Mouse (Mus musculus) CD4-positive naive resting alpha-beta T cell, adult 76 days (primary cell): ENCODE measurements around the gene Crot. TPM values are rescaled to one million over a fixed set of nuclear protein-coding genes. Genes with fewer than 3 reads are reported as not detected.

ENCODE experiments used
- total RNA-seq: library from RNA; stranded (reverse); gene quantifications from one replicate; pipeline ENCODE4 v1.2.4, GENCODE M21; 2023

The Crot gene
- total RNA-seq: 20.7 TPM

GRCm38 (mm10) chr5:8996686-8997512, at the start of gene Crot:
Crot (minus strand) TSS chr5:8997324.

Other genes with a start within 250 kb of the Crot start
- 17.7 TPM for gene Abcb1b, start 199.2 kb downstream of the Crot start, total RNA-seq
- 1.1 TPM for gene Abcb4, start 103.6 kb downstream of the Crot start, total RNA-seq
- 38.5 TPM for gene Tmem243, start 103.3 kb upstream of the Crot start, total RNA-seq
- 74.2 TPM for gene Dmtf1, start 164.5 kb upstream of the Crot start, total RNA-seq